ENCODE assay signal across 8 mouse cellular contexts in the genomic region with DNA sequence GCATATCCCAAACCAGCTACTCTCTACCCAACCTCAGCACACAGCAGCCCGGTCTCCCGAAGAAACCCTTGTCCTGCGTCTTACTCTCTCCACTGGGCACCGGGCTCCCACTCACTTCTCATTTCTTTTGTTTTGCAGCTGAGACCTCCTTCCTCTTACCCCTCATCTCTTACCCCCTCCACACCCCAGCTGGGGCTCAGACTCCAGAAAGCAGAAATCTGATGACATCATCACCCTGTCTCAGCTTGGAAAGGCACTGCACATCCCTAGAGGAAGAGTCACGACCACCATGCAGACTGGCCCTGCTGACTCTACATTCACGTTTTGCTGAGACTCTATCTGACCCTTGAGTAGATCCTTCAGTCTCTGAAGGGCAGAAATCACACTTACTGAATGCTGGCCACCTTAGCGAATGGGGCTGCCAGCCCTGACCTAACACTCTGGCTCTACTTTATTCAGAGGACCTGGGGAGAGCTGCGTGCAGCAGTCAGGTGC. TPM values are rescaled to one million over a fixed set of nuclear protein-coding genes. Genes with fewer than 3 reads are reported as not detected.
DNase-seq lines count a peak whose midpoint lies in the region; ATAC-seq and TF ChIP-seq lines count a peak whose summit lies in the region.

No protein-coding gene starts in this region.

- H3K9me3 ChIP-seq in hindbrain, embryonic 13.5 days, result no peaks in the 10 kb centered on the region
- H3K9me3 ChIP-seq in midbrain, embryonic 10.5 days (replicated peaks), result no peaks in the 10 kb centered on the region

- peaks cover 5% of the 10 kb centered on the region; the same call in 1 of the 2 replicates for H3K4me1 ChIP-seq in bone marrow, adult 2 months (ENCODE audit: control insufficient read depth, insufficient read depth, low read length)
- peaks cover 38% of the 10 kb centered on the region for H3K4me1 ChIP-seq in hindbrain, embryonic 13.5 days (replicated peaks)
- H3K4me1 ChIP-seq in midbrain, embryonic 10.5 days, result peaks cover 45% of the 10 kb centered on the region

- peak overlapping the region; percentile 82 for H3K9ac ChIP-seq in hindbrain, embryonic 13.5 days

- peaks cover 47% of the 10 kb centered on the region for H3K36me3 ChIP-seq in hindbrain, embryonic 13.5 days
- peaks cover 51% of the 10 kb centered on the region for H3K36me3 ChIP-seq in midbrain, embryonic 10.5 days

- TF ChIP-seq CTCF in bone marrow, adult 2 months (IDR thresholded peaks at IDR 0.05; ENCODE audit: control insufficient read depth, insufficient read depth, low read length), result no peak

- peak overlapping the region; percentile 98 for H3K27ac ChIP-seq in bone marrow, adult 2 months (ENCODE audit: control insufficient read depth, insufficient read depth, low read depth, low read length, poor library complexity)
- peak overlapping the region; percentile 93 for H3K27ac ChIP-seq in hindbrain, embryonic 13.5 days
- H3K27ac ChIP-seq in midbrain, embryonic 10.5 days (replicated peaks), result peak overlapping the region; percentile 88

- no peak for TF ChIP-seq POLR2A in bone marrow, adult 2 months (IDR thresholded peaks at IDR 0.05; ENCODE audit: borderline replicate concordance, control insufficient read depth, low read depth, low read length)

- WGBS in bone marrow, adult 2 months, result 3% methylated on average over 8 of the region's 8 CpGs
- 29% methylated on average over 8 of the region's 8 CpGs for WGBS in hindbrain, embryonic 13.5 days
- 48% methylated on average over 8 of the region's 8 CpGs for WGBS in midbrain, embryonic 10.5 days

- H3K4me2 ChIP-seq in hindbrain, embryonic 13.5 days, result peak overlapping the region; percentile 71

- no peak; the same call in 1 of the 2 replicates for ATAC-seq in hindbrain, embryonic 13.5 days (ENCODE audit: low FRiP score)

- peak; percentile 15 for DNase-seq in kidney, postnatal 10 days
- no peak for DNase-seq in kidney, postnatal 4 days
- DNase-seq in midbrain, embryonic 10.5 days (ENCODE audit: low spot score), result no peak
- no peak for DNase-seq in adrenal gland, postnatal 36 days
- no peak for DNase-seq in cerebellum, postnatal 36 days
- no peak for DNase-seq in right cerebral cortex, postnatal 4 days

- H3K4me3 ChIP-seq in bone marrow, adult 2 months (replicated peaks; ENCODE audit: control insufficient read depth, low read depth, low read length), result peak overlapping the region; percentile 97
- peak overlapping the region; percentile 55 for H3K4me3 ChIP-seq in hindbrain, embryonic 13.5 days
- peak overlapping the region; percentile 67 for H3K4me3 ChIP-seq in midbrain, embryonic 10.5 days

- 0 out of 2 replicates have a peak, but pooled peaks cover 3% of the 10 kb centered on the region for H3K27me3 ChIP-seq in hindbrain, embryonic 13.5 days
- H3K27me3 ChIP-seq in midbrain, embryonic 10.5 days (ENCODE audit: low read depth, poor library complexity, severe bottlenecking), result peaks cover 24% of the 10 kb centered on the region

RNA-seq across cellular contexts. Expression of a gene that starts 0.9 kb away (rescaled TPM):
- 5.2 and 8.2 TPM in 2 replicates for polyA plus RNA-seq in bone marrow, adult 2 months (2011; ENCODE audit: insufficient read depth, insufficient read length, low replicate concordance, missing spikeins)
- 1.9 and 2.3 TPM in 2 replicates for polyA plus RNA-seq in hindbrain, embryonic 13.5 days (2015; fragmentation: Nextera tagmentation; extraction: Ambion mirVana)
- 1.4 and 1.8 TPM in 2 replicates for polyA plus RNA-seq in midbrain, embryonic 10.5 days (2016; fragmentation: Nextera tagmentation; extraction: Ambion mirVana)
- total RNA-seq in adrenal gland, postnatal 36 days (2021), result 10 to 100 TPM in 1 of 2 experiments, 1 to 10 TPM in 1; 9.3 to 11.7 TPM

RNA-seq across cellular contexts. Expression of a gene that starts 3.0 kb away (rescaled TPM):
- polyA plus RNA-seq in bone marrow, adult 2 months (2011; ENCODE audit: insufficient read depth, insufficient read length, low replicate concordance, missing spikeins), result 3.1 and 8.9 TPM in 2 replicates
- 3.9 and 4.5 TPM in 2 replicates for polyA plus RNA-seq in hindbrain, embryonic 13.5 days (2015; fragmentation: Nextera tagmentation; extraction: Ambion mirVana)
- 2.7 TPM in 2 replicates for polyA plus RNA-seq in midbrain, embryonic 10.5 days (2016; fragmentation: Nextera tagmentation; extraction: Ambion mirVana)
- 10 to 100 TPM; 14.7 to 23.0 TPM for total RNA-seq in adrenal gland, postnatal 36 days (2021)

RNA-seq across cellular contexts. Expression of a gene that starts 8.6 kb away (rescaled TPM):
- 28.0 and 38.3 TPM in 2 replicates for polyA plus RNA-seq in bone marrow, adult 2 months (2011; ENCODE audit: insufficient read depth, insufficient read length, low replicate concordance, missing spikeins)
- 76.4 and 78.2 TPM in 2 replicates for polyA plus RNA-seq in hindbrain, embryonic 13.5 days (2015; fragmentation: Nextera tagmentation; extraction: Ambion mirVana)
- polyA plus RNA-seq in midbrain, embryonic 10.5 days (2016; fragmentation: Nextera tagmentation; extraction: Ambion mirVana), result 113 TPM in 2 replicates
- total RNA-seq in adrenal gland, postnatal 36 days (2021), result 100 to 1,000 TPM in 1 of 2 experiments, 10 to 100 TPM in 1; 95.9 to 107 TPM

RNA-seq across cellular contexts. Expression of a gene that starts 37.9 kb away (rescaled TPM):
- polyA plus RNA-seq in bone marrow, adult 2 months (2011; ENCODE audit: insufficient read depth, insufficient read length, low replicate concordance, missing spikeins), result 10.8 and 16.1 TPM in 2 replicates
- polyA plus RNA-seq in hindbrain, embryonic 13.5 days (2015; fragmentation: Nextera tagmentation; extraction: Ambion mirVana), result 64.4 and 69.5 TPM in 2 replicates
- polyA plus RNA-seq in midbrain, embryonic 10.5 days (2016; fragmentation: Nextera tagmentation; extraction: Ambion mirVana), result 58.9 and 71.0 TPM in 2 replicates
- total RNA-seq in adrenal gland, postnatal 36 days (2021), result 10 to 100 TPM; 38.4 to 41.6 TPM

RNA-seq across cellular contexts. Expression of a gene that starts 43.2 kb away (rescaled TPM):
- 55.0 and 68.0 TPM in 2 replicates for polyA plus RNA-seq in bone marrow, adult 2 months (2011; ENCODE audit: insufficient read depth, insufficient read length, low replicate concordance, missing spikeins)
- polyA plus RNA-seq in hindbrain, embryonic 13.5 days (2015; fragmentation: Nextera tagmentation; extraction: Ambion mirVana), result 129 and 133 TPM in 2 replicates
- polyA plus RNA-seq in midbrain, embryonic 10.5 days (2016; fragmentation: Nextera tagmentation; extraction: Ambion mirVana), result 91.8 and 109 TPM in 2 replicates
- total RNA-seq in adrenal gland, postnatal 36 days (2021), result 100 to 1,000 TPM; 157 to 178 TPM
